Mouse (Mus musculus) urinary bladder, adult 2 months (tissue): Measurements from ENCODE around the gene Rln1. TPM values are rescaled to one million over a fixed set of nuclear protein-coding genes. Genes with fewer than 3 reads are reported as not detected.

ENCODE experiments used
- DNase-seq: peaks from one replicate; pipeline ENCODE4 v3.0.0; 2022; ENCODE audit warnings: low spot score
- polyA plus RNA-seq: library from polyadenylated mRNA; depleted of rRNA; stranded (reverse); fragments of >200 nt; gene quantifications from 2 replicates; pipeline ENCODE4 v1.2.3, GENCODE M21; 2012

Gene Rln1
- polyA plus RNA-seq, 1 experiment = 0.65 TPM

DNA sequence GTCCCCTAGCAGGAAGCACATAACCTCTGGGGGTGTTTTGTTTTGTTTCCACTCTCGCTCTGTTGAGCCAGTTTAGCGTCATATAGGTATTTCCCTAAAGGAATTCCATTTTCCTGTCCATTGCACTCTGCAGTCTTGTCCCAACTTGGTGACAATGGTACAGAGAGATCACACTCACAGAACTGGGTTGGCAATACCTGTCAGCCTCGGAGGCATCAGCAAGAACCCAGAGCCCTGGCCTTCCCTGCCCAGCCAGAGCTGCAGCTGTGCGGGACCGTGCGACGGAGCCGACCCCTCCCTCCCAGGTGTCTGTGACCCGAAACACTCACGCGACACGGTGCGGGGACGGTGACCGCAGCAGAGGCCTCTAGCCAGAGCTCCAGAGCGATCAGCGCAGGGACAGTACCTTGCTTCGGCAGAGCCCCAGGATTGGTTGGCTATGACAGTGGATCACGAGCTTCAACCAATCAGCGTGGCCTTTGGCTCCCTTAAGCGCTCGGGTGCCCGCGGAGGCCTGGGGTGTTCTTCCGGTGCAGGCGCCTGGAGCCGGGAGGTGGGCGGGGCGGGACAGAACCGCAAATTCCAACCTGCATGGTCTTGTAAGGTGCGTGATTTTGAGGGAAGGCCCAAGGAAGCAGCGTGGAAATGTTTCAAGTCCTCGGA is 27.1 kb upstream of the Rln1 start:
- DNase-seq = peak; percentile 77

DNA sequence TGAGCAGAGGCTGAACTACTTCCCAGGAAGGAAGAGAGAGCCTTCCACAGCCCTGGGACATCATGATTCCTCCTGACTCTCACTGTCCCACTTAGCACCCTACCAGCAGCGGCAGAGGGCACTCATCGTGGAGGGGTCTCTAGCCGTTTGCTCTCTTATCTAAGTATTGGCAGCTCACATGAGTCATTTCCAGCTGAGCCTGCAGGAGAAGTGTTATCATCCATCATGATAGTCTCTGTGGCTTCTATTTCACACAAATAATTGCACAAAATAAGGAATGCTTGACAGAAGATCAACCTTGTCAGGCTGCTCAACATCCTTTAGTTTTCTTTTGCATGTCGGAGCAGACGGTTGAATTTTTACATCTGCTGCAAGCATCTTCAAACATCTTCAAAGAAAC is 25.8 kb upstream of the Rln1 start:
- no peak for DNase-seq

DNA sequence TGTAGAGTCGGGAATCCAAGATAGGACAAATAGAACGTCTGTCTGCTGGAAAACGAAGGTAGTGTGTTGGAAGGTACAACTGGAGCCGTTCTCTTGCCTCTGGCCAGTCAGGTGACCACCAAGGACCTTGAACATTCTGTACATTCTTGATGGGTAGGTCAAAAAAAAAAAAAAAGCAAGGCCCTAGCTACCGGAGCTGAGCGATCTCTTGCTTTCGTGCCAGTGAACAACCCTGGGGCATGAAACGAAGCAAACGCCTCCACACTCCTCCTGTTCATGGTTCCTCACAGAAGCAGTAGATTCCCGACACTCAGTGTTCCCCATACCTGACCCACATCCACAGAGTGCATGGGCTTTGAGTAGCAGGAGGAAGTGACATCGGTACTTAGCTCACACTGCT is 21.8 kb upstream of the Rln1 start:
- no peak for DNase-seq

DNA sequence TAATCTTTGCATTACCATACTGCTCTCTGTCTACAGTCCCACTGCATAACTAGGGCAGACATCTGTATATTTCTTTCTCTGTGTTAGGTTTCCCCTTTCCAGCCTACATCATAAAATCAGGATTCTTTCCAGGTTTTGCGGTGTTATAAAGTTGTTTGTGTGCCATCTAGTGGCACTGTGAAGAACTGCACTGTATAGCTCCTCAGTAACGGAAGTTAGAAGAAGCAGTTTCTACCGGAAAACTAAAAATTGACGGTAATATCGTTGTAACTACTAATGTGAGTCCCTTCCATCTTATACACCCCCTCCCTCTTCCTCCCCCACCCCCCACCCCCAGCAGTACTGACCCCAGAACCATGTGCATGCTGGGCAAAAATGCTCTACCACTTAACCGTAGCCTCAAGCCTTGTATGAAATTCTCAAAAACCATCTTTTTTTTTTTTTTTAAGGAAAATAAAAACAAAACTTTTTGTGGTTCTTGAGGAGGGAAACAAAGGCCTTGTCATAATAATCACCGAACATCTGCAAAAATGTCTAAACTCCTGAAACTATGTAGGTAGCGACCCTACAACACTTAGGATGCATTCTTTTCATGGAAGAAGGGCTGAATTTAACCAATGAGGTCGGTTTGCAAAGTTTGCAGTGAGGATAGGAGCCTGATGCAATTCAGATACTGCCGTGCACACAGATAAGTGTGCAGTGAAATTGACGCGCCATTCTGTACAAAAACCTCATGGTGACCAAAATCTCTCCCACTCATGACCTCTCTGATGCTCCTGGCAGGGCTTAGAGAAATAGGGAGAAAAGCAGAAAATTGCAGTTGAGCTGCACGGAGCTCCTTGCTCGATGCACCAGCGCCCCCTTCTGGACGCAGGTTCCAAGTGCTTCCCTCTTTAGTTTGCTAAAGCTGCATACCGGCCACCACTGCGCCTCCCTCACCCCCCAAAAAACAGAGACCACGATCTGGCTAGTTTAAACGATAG is 20.7 kb upstream of the Rln1 start:
- DNase-seq = peak; percentile 69

- no peak for DNase-seq
Observed at GRCm38 (mm10) chr19:29350991-29351390, 16.5 kb upstream of the Rln1 start.

DNA sequence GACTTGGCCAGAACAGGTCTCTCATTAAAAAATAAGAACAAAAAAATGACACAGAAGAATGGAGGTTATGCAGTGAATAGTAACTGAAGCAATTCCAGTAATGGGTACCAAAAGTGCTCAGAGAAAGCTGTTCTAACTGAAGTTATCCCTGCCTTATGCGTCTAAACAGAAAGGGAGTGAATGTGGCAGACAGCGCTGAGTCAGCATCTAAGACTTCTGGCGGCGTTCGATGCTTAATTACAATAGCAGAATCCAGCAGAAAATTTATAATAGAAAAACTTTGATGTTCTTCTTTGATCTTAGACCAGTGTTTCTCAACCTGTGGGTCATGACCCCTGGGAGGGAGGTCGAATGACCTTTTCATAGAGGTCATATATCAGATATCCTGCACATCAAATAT is 11.2 kb upstream of the Rln1 start:
- no peak for DNase-seq

GRCm38 (mm10) chr19:29344868-29345267 is 10.4 kb upstream of the Rln1 start:
- no peak for DNase-seq

DNA sequence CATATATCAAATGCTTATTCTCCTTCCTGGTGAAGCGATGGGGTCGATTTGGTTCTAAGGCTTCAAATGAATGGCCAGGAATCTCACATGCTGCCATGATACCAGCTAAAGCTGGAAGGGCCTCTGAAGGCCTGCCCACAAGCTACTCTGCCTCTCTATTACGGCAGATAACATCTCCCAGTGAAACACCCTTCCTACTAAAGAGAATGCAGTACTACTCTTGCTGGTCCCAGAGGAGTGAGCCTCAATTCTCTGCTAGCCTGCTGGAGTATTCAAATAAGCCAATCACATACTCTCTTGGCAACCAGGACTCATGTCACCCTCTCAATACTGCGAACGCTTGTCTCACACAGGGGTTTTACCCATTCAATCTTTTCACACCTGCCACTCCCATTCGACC is 7.8 kb upstream of the Rln1 start:
- DNase-seq = no peak

DNA sequence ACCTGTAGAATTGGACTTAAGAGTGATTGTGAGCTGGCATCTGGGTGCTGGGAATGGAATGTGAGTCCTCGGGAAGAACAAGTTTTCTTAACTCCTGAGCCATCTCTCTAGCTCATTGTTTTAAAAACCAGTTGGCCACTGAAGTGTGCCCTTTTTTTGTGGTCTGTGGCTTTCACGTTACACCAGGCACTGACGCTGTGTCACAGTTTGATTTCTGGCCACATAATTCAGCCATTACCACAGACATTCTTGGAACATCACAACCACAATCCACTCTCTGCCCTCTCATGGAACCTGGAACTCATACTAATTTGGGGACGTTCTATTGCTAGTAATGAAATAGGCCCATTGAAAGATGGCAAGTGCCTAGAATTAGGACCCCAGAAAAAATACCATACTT is 6.6 kb upstream of the Rln1 start:
- no peak for DNase-seq

DNA sequence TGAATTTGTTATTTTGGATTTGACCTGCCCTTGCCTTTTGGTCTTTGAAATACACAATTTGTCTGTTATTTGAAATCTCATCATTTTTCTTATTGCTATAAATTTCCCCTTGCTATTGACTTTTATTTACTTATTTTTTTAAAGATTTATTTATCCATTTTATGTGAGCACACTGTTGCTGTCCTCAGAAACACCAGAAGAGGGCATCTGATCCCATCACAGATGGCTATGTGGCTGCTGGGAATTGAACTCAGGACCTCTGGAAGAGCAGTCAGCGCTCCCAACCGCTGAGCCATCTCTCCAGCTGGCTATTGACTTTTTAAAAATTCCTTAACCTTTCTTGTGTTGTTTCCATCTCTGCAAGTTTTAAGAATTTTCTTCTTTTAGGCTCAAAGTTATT is 2.2 kb upstream of the Rln1 start:
- DNase-seq = no peak

DNA sequence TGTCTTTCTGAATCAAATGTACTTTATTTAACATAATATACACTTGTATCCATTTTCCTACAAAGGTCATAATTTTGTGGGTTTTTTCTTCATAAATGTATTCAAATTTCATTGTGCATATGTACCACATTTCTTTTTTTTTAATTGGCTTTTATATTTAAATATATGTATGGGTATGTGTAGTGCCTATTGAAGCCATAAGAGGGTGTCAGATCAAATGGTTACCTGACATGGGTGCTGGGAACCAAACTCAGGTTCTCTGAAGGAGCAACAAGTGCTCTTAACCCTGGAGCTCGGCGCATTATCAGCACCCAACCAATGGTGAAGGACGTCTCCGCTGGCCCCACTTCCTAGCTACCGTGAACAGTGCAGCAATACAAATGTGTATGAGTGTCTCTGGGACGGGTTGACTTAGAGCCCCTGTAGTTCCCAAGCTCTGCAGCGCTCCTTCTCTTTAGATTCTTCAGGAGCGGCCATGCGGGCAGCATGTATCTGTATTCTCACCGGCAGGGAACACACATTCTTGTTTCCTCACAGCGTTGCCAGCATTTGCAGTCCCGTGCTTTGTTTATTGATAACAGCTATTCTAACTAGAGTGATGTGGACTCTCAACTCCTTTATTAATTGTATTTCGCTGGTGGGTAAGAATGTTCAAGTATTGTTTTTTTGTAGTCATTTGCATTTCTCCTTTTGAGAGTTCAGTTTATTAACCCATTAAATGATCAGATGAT is 7.5 kb downstream of the Rln1 start:
- DNase-seq = no peak

GRCm38 (mm10) chr19:29326396-29326795 is 8.1 kb downstream of the Rln1 start:
- DNase-seq = no peak

DNA sequence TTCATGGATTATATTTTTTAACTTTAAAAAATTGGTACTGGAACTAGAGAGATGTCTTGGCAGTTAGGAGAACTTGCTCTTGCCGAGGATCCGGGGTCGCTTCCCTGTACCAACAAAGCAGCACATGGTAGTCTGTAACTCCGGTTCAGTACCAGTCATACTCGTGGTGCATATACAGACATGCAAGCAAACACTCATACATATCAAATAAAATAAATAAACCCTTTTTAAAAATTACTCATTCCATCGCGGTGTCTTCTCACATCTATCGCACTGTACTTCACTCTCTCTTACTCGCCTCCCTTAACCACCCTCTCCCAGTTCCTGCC is 8.7 kb downstream of the Rln1 start:
- no peak for DNase-seq

GRCm38 (mm10) chr19:29325053-29325851 is 9.2 kb downstream of the Rln1 start, which contains the start of gene Insl6:
Gene Insl6, minus strand, starts transcription at chr19:29325356.
- DNase-seq = peak; percentile 30

- no peak for DNase-seq
Observed at GRCm38 (mm10) chr19:29323416-29324049, 10.9 kb downstream of the Rln1 start.

DNA sequence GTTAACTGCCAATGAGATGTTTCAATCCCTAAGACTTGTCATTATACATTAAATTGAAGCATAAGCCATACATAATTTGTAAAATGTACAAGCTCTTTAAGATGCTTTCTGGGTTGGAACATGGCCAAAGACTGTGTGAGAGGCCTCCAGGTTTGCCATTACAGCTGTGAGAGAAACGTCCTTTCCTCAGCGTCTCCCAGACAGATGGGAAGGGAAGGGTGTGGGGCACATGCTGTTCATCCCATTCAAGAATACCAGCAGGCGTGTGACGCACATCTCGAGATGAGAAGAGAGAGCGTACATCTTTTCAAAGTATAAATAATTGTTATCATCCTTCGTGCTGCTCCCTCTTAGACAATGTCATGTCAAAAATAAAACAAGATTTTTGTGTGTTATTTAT is 21.8 kb downstream of the Rln1 start:
- DNase-seq = no peak

DNA sequence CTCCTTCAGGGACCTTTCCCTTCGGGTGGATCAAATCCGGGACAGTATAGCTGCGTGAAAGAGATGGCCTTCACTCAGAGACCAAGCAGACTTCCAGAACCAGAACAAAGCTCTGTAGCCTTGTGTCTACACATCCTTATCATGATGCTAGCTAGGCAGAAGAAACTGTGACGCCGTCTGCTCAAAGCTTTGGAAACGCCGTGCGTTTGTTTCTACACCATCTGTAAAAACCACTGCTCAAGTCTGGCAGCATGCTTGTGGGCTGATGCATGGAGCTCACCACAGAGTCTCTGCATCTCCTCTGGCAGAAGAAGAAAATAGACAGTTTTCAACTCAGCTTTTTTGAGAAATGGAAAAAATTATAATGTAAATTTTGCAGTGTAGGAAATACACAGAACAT is 22.7 kb downstream of the Rln1 start:
- DNase-seq = no peak

DNA sequence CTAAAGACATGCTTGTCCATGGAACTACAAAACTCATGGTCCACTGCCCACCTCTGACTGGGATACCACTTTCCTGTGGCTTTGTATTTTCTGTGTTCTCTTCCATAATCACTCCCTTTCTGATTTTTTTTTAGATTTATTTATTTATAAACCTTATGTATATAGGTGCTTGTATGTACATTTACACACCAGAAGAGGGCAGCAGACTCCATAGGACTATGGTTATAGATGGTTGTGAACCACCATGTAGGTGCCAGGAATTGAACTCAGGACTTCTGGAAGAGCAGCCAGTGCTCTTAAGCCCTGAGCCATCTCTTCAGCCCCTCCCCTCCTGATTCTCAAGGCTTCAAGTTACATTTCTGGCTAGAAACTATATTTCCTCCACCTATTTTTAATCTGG is 25.6 kb downstream of the Rln1 start:
- DNase-seq = no peak

- DNase-seq = no peak
Observed at GRCm38 (mm10) chr19:29302119-29302518, 32.4 kb downstream of the Rln1 start.

DNA sequence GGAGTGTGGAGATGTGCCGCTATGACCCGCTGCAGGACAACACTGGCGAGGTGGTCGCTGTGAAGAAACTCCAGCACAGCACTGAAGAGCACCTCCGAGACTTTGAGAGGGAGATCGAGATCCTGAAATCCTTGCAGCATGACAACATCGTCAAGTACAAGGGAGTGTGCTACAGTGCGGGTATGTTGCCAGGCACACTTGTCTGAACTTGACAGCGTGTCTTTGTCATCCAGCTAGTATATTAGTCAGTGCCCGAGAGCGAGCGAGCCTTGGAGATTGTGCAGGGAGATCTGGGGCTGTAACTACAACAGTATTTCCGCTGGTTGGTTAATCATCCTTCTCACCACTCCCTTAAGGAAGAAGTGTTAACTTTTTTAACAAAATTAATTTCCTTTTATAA is 33.6 kb downstream of the Rln1 start:
- DNase-seq = no peak

DNA sequence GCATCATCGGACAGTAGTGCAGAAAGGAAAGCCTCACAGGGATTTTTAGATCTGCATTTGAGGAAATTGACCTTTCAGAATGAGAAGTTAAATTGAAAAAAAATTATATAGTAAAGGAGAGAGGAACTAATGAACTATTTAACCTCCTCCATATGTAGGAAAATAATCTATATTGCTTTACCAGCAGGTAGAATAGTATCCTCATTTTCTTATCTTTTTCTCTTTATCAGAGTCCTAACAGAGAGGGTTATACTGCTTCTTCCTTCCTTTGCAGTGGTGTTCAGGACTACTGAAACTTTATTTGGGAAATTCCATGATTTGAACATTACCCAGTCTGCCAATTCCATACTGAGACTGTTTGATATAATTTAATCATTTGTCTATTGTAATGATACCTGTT is 37.1 kb downstream of the Rln1 start:
- no peak for DNase-seq
